Mouse (Mus musculus): ENCODE data around the gene Arid1b. TPM values are rescaled to one million over a fixed set of nuclear protein-coding genes. Genes with fewer than 3 reads are reported as not detected.

Gene Arid1b
- polyA plus RNA-seq, 1 experiment from 2014 or later: 12.2 TPM

GRCm38 (mm10) chr17:5302971-5303746, 309.0 kb downstream of the Arid1b start:
- Histone ChIP-seq H3K27me3 (ENCODE audit: control insufficient read depth, insufficient read depth, low read length) (no peaks in the 10 kb centered on the region), H3K27ac (ENCODE audit: low read depth, low read length) (no peak overlapping the region), H3K4me3 (ENCODE audit: low read depth, low read length) (no peak overlapping the region), H3K9me3 (ENCODE audit: control insufficient read depth, low read length) (no peaks in the 10 kb centered on the region), H3K4me2 (no peak overlapping the region), H3K36me3 (ENCODE audit: control insufficient read depth, insufficient read depth, low read length) (peaks cover 5% of the 10 kb centered on the region; the same call in 1 of the 2 replicates), H3K4me1 (ENCODE audit: control insufficient read depth, insufficient read depth, low read length) (no peaks in the 10 kb centered on the region), H3K9ac (ENCODE audit: low read length) (no peak overlapping the region)
- DNase-seq (ENCODE audit: low spot score, missing footprints): peak; percentile 41
- 80% methylated on average over 11 of the region's 11 CpGs for WGBS
- no peak for ATAC-seq (ENCODE audit: low FRiP score)

DNA sequence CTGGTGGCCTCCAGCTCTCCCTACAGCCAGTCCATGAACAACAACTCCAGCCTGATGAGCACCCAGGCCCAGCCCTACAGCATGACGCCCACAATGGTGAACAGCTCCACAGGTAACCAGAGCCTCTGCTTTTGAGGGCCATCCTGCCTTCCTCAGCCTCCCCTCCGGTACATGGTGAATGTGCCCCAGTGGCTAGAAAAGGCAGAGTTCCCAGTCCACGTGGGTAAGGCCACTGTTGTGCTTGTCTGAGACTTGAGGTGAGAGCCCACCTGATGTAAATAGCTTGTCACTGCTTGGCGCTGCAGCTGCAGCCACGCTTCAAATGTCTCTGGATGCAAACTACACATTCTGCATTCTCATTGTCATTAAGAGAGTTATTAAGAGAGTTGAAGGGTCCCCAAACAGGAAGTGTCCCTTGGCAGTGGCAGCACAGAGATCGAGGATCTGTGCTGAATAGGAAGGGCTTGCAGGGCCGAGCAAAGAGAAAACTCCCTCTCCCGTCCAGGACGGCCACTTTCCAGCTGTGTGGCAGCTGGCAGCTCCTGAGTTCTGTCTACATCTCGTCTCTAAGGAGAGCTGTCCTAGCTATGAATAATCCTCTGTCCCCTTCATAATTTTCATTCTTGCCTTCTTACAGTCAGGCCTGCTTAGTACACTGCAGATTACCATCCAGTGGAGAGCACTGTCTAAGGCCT, 311.8 kb downstream of the Arid1b start:
- peaks cover 5% of the 10 kb centered on the region; the same call in 1 of the 2 replicates for H3K36me3 ChIP-seq (ENCODE audit: control insufficient read depth, insufficient read depth, low read length)

DNA sequence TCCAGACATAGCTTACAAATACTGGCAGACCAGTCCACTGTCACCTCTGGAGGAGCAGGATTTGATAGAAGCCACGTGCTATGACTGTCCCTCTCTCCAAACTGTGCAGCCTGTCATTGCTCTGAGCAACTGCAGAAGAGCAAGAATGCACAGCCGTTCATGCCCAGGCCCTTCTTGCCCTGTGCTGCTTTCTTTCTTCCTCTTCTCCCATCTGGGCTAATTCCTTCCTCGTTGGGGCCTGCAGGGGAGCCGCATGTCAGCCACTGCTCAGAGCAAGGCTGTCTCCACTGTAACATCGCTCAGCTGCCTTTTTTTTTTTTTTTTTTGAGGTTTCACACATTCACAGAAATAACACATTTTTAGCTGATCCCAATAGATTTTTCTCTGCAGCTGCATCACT, 315.8 kb downstream of the Arid1b start:
- H3K4me3 ChIP-seq (ENCODE audit: low read depth, low read length): no peak overlapping the region
- H3K4me2 ChIP-seq: no peak overlapping the region
- H3K27me3 ChIP-seq (ENCODE audit: control insufficient read depth, insufficient read depth, low read length): no peaks in the 10 kb centered on the region
- WGBS: 61% methylated on average over 5 of the region's 5 CpGs
- H3K36me3 ChIP-seq (ENCODE audit: control insufficient read depth, insufficient read depth, low read length): peaks cover 5% of the 10 kb centered on the region; the same call in 1 of the 2 replicates
- H3K27ac ChIP-seq (ENCODE audit: low read depth, low read length): no peak overlapping the region
- H3K9ac ChIP-seq (ENCODE audit: low read length): no peak overlapping the region
- H3K4me1 ChIP-seq (ENCODE audit: control insufficient read depth, insufficient read depth, low read length): no peaks in the 10 kb centered on the region
- peak; percentile 12 for DNase-seq (ENCODE audit: low spot score, missing footprints)
- ATAC-seq (ENCODE audit: low FRiP score): no peak
- H3K9me3 ChIP-seq (ENCODE audit: control insufficient read depth, low read length): no peaks in the 10 kb centered on the region

More for the DNA sequence above, 311.8 kb downstream of the Arid1b start:
- Histone ChIP-seq H3K4me3 (ENCODE audit: low read depth, low read length) (no peak overlapping the region), H3K27ac (ENCODE audit: low read depth, low read length) (no peak overlapping the region), H3K4me1 (ENCODE audit: control insufficient read depth, insufficient read depth, low read length) (no peaks in the 10 kb centered on the region), H3K9me3 (ENCODE audit: control insufficient read depth, low read length) (no peaks in the 10 kb centered on the region), H3K27me3 (ENCODE audit: control insufficient read depth, insufficient read depth, low read length) (no peaks in the 10 kb centered on the region), H3K9ac (ENCODE audit: low read length) (no peak overlapping the region), H3K4me2 (no peak overlapping the region)
- ATAC-seq (ENCODE audit: low FRiP score) (no peak), DNase-seq (ENCODE audit: low spot score, missing footprints) (peak; percentile 80)
- WGBS: 87% methylated on average over 10 of the region's 10 CpGs

DNA sequence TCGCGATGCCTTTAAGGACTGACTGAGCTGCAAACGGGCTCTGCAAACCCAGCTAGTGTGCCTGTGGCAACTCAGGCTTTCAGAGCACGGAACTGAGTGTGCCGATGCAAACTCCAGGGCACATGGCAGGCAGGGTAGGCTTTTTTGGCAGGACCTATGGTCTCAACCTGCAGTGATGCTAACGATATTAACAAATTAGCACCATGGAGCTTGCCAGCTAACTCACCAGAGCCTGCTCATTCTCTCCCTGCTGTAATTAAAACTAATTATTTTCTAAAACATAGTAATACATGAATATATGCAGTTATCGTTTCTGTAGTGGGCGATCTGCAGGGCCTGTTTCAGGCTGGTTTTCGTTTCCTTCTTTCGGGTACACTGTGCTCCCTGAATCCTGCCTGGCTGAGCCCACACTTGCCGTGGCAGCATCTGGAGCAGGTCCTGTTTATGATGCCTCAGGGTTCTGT, 316.3 kb downstream of the Arid1b start:
- DNase-seq (ENCODE audit: low spot score, missing footprints) (peak; percentile 53), ATAC-seq (ENCODE audit: low FRiP score) (no peak)

GRCm38 (mm10) chr17:5311062-5311461, 316.9 kb downstream of the Arid1b start:
- Histone ChIP-seq H3K9ac (ENCODE audit: low read length) (no peak overlapping the region), H3K27ac (ENCODE audit: low read depth, low read length) (no peak overlapping the region), H3K4me1 (ENCODE audit: control insufficient read depth, insufficient read depth, low read length) (no peaks in the 10 kb centered on the region), H3K9me3 (ENCODE audit: control insufficient read depth, low read length) (no peaks in the 10 kb centered on the region), H3K27me3 (ENCODE audit: control insufficient read depth, insufficient read depth, low read length) (no peaks in the 10 kb centered on the region), H3K36me3 (ENCODE audit: control insufficient read depth, insufficient read depth, low read length) (peaks cover under 1% of the 10 kb centered on the region; the same call in 1 of the 2 replicates), H3K4me3 (ENCODE audit: low read depth, low read length) (no peak overlapping the region), H3K4me2 (no peak overlapping the region)
- no peak for ATAC-seq (ENCODE audit: low FRiP score)
- 90% methylated on average over 7 of the region's 7 CpGs for WGBS
- peak; percentile 28 for DNase-seq (ENCODE audit: low spot score, missing footprints)

More for the DNA sequence above, 316.3 kb downstream of the Arid1b start:
- H3K4me2 ChIP-seq: no peak overlapping the region
- H3K4me1 ChIP-seq (ENCODE audit: control insufficient read depth, insufficient read depth, low read length): no peaks in the 10 kb centered on the region
- no peak overlapping the region for H3K27ac ChIP-seq (ENCODE audit: low read depth, low read length)
- peaks cover 5% of the 10 kb centered on the region; the same call in 1 of the 2 replicates for H3K36me3 ChIP-seq (ENCODE audit: control insufficient read depth, insufficient read depth, low read length)
- H3K9me3 ChIP-seq (ENCODE audit: control insufficient read depth, low read length): no peaks in the 10 kb centered on the region
- no peaks in the 10 kb centered on the region for H3K27me3 ChIP-seq (ENCODE audit: control insufficient read depth, insufficient read depth, low read length)
- H3K4me3 ChIP-seq (ENCODE audit: low read depth, low read length): no peak overlapping the region
- WGBS: 87% methylated on average over 11 of the region's 11 CpGs
- H3K9ac ChIP-seq (ENCODE audit: low read length): no peak overlapping the region

GRCm38 (mm10) chr17:5312307-5312706, 318.2 kb downstream of the Arid1b start:
- Histone ChIP-seq H3K4me2 (no peak overlapping the region), H3K9me3 (ENCODE audit: control insufficient read depth, low read length) (no peaks in the 10 kb centered on the region), H3K27ac (ENCODE audit: low read depth, low read length) (no peak overlapping the region), H3K4me1 (ENCODE audit: control insufficient read depth, insufficient read depth, low read length) (no peaks in the 10 kb centered on the region), H3K9ac (ENCODE audit: low read length) (no peak overlapping the region), H3K4me3 (ENCODE audit: low read depth, low read length) (no peak overlapping the region), H3K36me3 (ENCODE audit: control insufficient read depth, insufficient read depth, low read length) (no peaks in the 10 kb centered on the region), H3K27me3 (ENCODE audit: control insufficient read depth, insufficient read depth, low read length) (no peaks in the 10 kb centered on the region)
- WGBS: 86% methylated on average over 5 of the region's 5 CpGs
- ATAC-seq (ENCODE audit: low FRiP score) (no peak), DNase-seq (ENCODE audit: low spot score, missing footprints) (peak; percentile 45)

DNA sequence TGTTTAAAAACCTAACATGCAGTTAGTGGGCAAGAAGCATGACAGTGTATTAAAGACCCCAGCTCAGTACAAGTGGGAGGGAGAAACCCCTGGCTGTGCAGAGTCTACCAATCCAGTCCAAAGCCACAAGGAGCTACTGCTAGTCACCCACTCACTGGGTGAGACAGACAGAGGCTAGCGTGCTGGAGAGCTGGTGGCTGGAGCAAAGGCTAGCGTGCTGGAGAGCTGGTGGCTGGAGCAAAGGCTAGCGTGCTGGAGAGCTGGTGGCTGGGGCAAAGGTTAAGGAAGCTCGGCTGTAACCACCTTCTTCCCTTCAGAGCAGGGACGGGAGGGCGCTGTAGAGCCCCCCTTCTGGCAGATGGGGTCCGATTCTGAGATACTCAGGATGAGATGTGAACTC, 320.6 kb downstream of the Arid1b start:
- ATAC-seq (ENCODE audit: low FRiP score) (no peak), DNase-seq (ENCODE audit: low spot score, missing footprints) (peak; percentile 35)
- 55% methylated on average over 7 of the region's 7 CpGs for WGBS
- no peaks in the 10 kb centered on the region for H3K9me3 ChIP-seq (ENCODE audit: control insufficient read depth, low read length)
- H3K4me3 ChIP-seq (ENCODE audit: low read depth, low read length): no peak overlapping the region
- H3K4me2 ChIP-seq: no peak overlapping the region
- peaks cover 3% of the 10 kb centered on the region; the same call in 1 of the 2 replicates for H3K36me3 ChIP-seq (ENCODE audit: control insufficient read depth, insufficient read depth, low read length)
- H3K4me1 ChIP-seq (ENCODE audit: control insufficient read depth, insufficient read depth, low read length): no peaks in the 10 kb centered on the region
- H3K9ac ChIP-seq (ENCODE audit: low read length): no peak overlapping the region
- no peaks in the 10 kb centered on the region for H3K27me3 ChIP-seq (ENCODE audit: control insufficient read depth, insufficient read depth, low read length)
- no peak overlapping the region for H3K27ac ChIP-seq (ENCODE audit: low read depth, low read length)

DNA sequence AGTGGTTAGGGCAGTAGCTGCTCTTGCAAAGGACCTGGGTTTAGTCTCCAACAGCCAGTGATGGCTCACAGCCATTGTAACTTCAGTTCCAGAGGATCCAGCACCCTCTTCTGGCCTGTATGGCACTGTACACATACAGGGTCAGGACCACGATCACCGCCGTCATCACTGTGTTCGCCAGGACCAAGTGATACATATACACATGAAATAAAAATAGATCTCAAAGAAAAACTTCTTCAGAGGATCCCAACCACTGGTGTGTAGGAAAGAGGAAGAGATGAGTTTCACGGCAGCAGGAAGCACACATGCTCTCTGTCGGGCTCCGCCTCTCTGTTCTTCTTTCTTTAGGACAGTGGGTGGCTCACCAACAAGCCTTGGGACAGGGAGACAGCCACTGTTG, 322.4 kb downstream of the Arid1b start:
- Histone ChIP-seq H3K4me3 (ENCODE audit: low read depth, low read length) (no peak overlapping the region), H3K36me3 (ENCODE audit: control insufficient read depth, insufficient read depth, low read length) (peaks cover 5% of the 10 kb centered on the region; the same call in 1 of the 2 replicates), H3K27ac (ENCODE audit: low read depth, low read length) (no peak overlapping the region), H3K4me2 (no peak overlapping the region), H3K4me1 (ENCODE audit: control insufficient read depth, insufficient read depth, low read length) (no peaks in the 10 kb centered on the region), H3K9me3 (ENCODE audit: control insufficient read depth, low read length) (no peaks in the 10 kb centered on the region), H3K27me3 (ENCODE audit: control insufficient read depth, insufficient read depth, low read length) (no peaks in the 10 kb centered on the region), H3K9ac (ENCODE audit: low read length) (no peak overlapping the region)
- DNase-seq (ENCODE audit: low spot score, missing footprints) (peak; percentile 65), ATAC-seq (ENCODE audit: low FRiP score) (no peak)
- WGBS: 89% methylated on average over 7 of the region's 7 CpGs
